Mouse (Mus musculus): Measurements from ENCODE around the gene Ppp1r13b.

Gene Ppp1r13b

GRCm38 (mm10) chr12:111829447-111829846 lies 78.5 kb downstream of the Ppp1r13b start:
- no peak for DNase-seq (ENCODE audit: low spot score in 2 of 2)

DNA sequence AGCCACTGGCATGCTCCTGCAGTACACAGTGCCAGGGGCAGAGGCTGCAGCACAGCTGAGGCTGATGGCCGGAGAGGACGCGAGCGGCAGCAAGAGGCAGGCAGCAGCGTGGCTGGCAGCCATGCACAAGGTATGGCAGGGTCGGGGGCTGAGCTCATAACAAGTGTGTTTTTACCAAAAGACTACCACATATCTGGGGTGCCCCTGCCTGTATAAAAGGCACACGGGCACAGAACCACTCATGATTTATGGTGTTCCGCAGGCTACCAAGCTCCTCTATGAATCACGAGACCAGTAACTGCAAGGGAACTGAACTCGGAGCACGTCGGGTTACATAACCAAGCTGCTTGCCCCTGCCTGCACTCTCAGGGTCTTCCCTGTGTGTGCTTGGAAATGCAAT lies 80.4 kb downstream of the Ppp1r13b start:
- no peak for DNase-seq (ENCODE audit: low spot score in 2 of 2)

DNA sequence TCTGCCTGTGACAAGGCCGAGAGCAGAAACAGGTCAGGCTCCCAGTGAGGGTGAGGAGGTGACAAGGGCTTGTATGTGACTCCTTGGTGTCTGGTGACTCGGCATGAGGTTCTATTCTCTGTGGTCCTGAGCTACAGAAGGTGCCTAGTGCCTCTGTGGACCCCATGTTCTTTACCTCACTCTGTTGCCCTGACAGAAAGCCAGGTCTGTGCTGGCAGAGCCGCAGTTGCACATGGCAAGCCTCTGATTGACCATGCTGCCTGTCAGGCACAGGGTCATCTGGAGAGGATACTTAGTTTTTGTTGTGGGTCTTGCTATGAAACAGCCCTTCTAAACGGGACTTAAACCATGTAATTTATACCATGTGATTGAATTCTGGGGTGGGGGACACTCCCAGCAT lies 86.0 kb downstream of the Ppp1r13b start:
- no peak for DNase-seq (ENCODE audit: low spot score in 2 of 2)

GRCm38 (mm10) chr12:111820708-111821107 lies 87.2 kb downstream of the Ppp1r13b start:
- DNase-seq (ENCODE audit: low spot score in 2 of 2) = no peak

DNA sequence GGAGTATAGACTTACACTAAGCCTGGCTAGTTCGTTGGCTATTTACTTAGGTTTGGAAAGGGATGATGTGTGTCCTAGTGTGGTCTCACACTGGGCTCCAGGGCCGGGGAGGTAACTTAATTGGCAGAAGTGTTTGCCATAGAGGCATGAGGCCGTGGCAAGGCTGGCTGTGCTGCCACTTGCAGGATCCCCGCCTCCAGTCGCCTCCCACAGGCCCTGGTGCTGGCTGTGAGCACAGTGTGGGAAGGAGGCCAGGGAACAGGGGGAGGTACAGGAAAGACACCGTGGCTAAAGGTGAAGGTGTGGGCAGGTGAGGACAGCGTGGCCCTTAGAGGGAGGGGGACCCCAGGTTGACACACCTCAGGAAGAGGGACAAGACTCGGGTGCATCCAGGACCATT lies 88.0 kb downstream of the Ppp1r13b start:
- DNase-seq (ENCODE audit: low spot score in 2 of 2) = no peak

- DNase-seq (ENCODE audit: low spot score in 2 of 2) = no peak
Measured at GRCm38 (mm10) chr12:111817991-111818390, 89.9 kb downstream of the Ppp1r13b start.

GRCm38 (mm10) chr12:111816967-111817366 lies 90.9 kb downstream of the Ppp1r13b start:
- DNase-seq (ENCODE audit: low spot score in 2 of 2) = no peak

GRCm38 (mm10) chr12:111816528-111816927 lies 91.4 kb downstream of the Ppp1r13b start:
- DNase-seq (ENCODE audit: low spot score in 2 of 2) = no peak

GRCm38 (mm10) chr12:111814769-111815762 lies 92.8 kb downstream of the Ppp1r13b start:
- DNase-seq (ENCODE audit: low spot score in 2 of 2) = no peak

DNA sequence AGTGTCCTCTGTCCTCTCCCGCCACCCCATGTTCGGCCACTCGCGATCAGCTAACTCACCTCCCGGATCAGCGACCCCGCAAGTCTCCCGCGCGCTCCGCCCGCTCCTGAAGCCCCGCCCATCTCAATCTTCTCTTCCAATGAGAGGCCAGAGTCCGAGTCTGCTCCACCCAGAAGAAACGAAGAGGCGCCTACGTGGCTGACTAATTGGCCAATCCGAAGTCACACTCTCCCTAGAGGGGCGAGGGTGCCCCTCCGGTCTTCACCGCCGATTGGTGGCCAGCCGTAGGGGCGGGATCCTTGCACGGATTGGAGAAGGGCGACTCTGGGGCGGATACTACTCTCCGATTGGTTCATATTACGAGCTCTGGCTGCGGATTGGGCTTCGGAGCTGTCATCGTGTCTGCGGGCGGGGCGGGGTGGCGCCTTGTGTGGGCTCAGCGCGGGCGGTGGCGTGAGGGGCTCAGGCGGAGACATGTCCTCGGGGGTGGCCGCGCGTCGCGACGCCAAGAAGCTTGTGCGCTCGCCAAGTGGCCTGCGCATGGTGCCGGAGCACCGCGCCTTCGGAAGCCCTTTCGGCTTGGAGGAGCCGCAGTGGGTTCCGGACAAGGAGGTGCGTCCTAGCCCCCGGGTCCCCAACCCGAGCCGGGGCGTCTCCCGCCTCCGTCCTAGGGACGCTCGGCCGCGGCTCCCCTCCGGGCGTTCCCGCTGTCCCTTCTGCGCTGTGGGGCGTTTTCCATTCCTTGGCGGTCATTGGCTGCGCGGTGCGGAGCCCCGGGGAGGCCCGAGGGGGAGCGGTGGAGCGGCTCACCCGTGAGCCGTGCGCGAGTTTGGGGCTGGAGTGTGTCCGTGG lies 93.9 kb downstream of the Ppp1r13b start, which contains the start of the genes Xrcc3 and Zfyve21:
Gene Xrcc3 (minus strand): TSS at position 108 of the 852 bp plus-strand sequence.
Gene Zfyve21 (plus strand): TSS at position 405 of the 852 bp plus-strand sequence.
- DNase-seq (ENCODE audit: low spot score in 2 of 2) = peak; percentile 98

DNA sequence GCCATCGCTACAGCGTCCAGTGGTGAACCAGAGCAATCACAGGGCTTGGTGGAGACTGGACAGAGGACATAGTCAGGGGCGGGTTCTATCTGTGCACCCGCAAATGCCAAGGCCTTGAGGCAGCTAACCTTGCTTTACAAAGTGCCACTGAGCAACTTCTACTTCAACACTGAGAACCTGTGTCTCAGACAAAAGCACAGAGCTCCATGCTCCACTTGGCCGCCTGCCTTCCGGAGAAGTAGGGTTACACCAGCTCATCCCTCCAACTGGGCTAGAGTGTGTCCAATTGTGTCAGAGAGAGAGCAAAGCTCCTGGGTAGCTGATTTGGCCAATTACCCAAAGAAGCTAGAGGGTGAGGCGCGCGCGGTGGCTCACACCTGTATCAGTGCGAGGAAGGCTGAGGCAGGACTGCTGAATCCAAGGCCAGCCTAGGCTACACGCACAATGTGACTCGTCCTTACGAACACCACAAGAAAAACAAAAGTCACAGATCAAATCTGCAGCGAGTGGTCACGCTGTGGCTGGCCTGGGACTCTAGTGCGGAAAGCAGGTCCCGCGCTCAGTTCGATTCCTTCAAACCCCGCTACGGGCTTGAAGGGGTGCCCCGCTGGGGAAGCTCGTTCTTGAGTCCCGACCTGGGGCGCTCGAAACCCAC lies 94.7 kb downstream of the Ppp1r13b start:
- DNase-seq (ENCODE audit: low spot score in 2 of 2) = peak in 1 of 2 experiments; percentile 7

GRCm38 (mm10) chr12:111812611-111813010 lies 95.3 kb downstream of the Ppp1r13b start:
- DNase-seq (ENCODE audit: low spot score in 2 of 2) = no peak

- DNase-seq (ENCODE audit: low spot score in 2 of 2) = no peak
Measured at GRCm38 (mm10) chr12:111812075-111812474, 95.8 kb downstream of the Ppp1r13b start.

DNA sequence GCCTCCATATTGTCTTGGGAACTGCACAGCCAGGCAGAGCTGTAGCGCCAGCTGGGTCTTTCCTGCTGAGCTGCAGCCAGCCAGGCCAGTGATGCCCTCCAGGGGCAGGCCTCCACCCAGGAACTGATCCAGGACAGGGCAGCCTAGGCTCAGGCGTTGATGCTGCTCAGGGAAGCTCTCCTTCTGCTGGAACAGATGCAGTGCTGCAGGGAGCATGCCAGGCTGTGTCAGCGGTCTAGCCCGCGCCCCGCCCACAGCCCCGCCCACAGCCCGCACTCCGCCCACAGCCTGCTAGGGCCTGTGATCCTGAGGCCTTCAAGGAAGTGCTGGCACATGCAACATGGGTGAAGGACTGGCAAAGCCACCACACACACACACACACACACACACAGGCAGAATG lies 98.1 kb downstream of the Ppp1r13b start:
- DNase-seq (ENCODE audit: low spot score in 2 of 2) = peak; percentile 5 to 33

DNA sequence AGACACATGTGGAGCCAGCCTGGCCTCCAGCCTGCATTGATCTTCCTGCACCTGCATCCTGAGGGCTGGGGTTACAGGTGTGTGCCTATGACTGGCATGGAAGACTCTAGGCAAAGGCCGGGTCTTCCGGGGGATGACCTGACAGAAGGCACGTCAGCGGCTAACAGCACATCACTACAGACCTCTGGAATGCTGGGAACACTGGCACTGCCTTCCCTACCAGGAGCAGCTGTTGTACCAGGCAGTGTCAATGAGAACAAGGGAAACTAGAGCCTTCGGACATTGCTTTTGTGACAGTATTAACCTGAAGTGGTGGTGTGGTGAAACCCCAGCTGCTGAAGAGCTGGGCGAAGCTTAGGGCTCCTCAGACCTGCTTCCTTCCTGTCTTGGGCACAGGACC lies 99.1 kb downstream of the Ppp1r13b start:
- no peak for DNase-seq (ENCODE audit: low spot score in 2 of 2)

GRCm38 (mm10) chr12:111803538-111803937 lies 104.4 kb downstream of the Ppp1r13b start:
- no peak for DNase-seq (ENCODE audit: low spot score in 2 of 2)

DNA sequence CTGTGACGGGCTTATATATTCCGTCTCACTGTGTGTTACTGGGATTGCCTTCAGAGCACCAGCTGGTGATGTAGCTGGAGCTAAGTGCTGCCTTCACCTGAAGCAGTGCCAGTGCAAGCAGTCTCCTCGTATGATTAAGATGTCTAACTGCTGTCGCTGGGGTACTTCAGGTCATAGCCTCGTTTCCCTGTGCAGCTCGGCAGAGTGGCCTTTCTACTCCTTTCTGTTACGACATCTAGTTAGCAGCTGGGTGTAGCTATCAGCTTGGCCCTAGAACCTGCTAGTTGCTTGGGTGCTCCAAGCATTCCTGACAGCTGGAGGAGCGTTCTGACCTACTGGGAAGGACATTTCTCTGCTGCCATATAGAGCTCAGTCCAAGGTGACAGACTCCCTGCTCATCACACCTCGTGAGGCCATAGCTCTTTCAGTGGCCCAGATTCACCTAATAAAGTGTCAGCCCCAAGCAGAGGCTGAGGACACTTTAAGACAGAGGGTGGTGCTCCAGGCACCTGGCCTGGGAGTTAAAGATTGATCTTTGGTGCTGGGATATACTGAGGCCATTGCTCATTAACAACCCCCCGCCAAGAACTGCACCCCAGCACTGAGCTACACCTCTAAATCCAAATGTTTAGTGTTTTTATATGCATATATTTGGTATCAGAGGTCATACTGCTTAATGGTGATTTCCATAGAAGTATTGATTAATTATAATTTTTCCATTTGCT lies 107.3 kb downstream of the Ppp1r13b start:
- no peak for DNase-seq (ENCODE audit: low spot score in 2 of 2)

GRCm38 (mm10) chr12:111798493-111798892 lies 109.4 kb downstream of the Ppp1r13b start:
- no peak for DNase-seq (ENCODE audit: low spot score in 2 of 2)

DNA sequence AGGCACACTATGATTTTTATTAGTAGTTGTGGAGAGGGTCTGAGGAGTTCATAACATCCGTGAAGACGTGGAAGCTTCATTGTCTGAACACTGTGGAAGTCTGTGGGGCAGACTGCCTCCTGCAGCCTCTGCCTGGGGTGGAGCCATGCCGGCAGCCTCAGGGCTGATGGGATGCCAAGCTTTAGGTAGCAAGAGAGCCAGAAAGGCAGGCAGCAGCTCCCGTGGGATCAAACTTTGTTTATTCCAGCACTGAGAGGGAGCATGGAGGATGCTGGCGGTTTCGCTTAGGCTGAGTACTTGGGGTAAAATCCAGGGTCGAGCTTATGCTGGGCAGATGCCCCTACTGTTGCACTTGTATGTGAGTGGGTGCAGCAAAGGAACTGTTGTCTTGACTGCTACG lies 110.7 kb downstream of the Ppp1r13b start:
- DNase-seq (ENCODE audit: low spot score in 2 of 2) = no peak

- DNase-seq (ENCODE audit: low spot score in 2 of 2) = no peak
Measured at GRCm38 (mm10) chr12:111795180-111795895, 112.6 kb downstream of the Ppp1r13b start.

All from natural killer cell, adult 2 months (primary cell).